Mouse (Mus musculus) lung, adult 18-20 months (tissue): ENCODE results near the gene Rgs7.

ENCODE experiments used
- DNase-seq, 2 experiments: peaks; one replicate each; pipeline ENCODE4 v3.0.0; 2022; ENCODE audit warnings: mixed read lengths in 2 of 2

Gene Rgs7

DNA sequence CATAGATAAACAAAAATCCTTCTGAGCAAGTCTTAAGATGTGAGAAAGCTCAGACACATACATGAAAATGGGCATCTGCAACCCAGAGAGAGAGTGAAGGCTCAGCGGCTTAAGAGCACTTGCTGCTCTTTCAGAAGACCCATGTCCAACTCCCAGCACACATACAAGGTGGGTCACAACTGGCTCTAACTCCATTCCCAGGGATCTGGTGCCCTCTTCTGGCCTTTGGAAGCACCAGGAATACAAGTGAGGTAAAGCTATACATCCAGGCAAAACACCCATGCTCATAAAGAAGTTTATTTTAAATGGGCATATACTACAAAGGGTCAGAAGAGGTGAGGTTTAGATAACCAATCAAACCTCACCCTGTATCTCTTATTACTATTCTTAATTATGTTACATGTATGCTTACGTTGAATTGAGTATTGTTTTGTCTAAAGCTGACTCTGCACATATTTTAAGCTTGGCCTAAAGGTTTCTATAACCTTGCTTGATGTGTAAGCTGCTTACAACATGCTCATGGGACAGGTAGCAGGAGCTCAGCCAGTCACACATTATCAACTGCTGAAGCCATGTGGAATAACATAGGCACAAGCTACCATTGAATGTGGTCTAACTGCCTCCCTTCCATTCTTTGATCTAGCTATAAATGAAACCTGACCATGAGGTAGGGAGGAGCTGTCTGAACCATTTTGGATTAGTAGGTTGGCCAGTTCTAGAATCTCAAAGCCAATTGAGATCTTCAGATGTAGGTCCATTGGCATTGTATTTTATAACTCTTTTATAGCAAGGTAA lies 192.5 kb downstream of the Rgs7 start:
- no peak for DNase-seq

DNA sequence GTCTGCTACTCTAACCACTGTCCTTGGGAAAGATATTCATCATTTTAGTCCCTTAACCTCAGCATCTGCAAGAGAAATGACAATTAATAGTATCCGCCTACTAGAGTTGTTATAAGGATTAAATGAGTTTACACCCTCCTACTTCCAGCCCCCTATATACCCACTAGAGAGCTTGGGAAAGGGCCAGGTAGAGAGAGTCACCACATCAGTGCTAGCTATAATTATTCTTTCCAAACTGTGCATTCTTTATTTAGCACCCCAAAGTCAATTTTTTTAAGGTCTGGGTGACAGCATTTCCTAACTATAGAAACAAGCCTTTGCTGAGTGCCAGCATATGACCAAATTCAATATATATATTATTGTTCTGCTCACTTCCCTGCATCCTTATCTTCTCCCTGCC lies 195.4 kb downstream of the Rgs7 start:
- no peak for DNase-seq

DNA sequence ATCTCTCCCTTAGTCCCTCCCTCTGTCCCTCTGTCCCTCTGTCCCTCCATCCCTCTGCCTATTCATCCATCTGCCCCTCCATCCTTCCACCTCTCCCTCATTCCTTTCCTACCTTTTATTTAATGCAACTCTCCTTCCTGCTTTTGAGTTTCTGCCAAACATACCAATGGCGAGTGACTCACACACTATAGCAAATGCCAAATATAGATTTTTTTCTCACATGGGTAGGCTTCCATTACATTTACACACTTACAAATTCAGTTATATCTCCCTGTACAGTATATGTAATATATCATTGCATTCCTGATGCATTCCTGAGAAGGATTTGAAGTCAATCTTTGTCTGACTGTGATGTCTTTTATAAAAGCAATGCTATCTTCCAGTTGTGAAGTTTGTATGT lies 202.2 kb downstream of the Rgs7 start:
- DNase-seq, result no peak

DNA sequence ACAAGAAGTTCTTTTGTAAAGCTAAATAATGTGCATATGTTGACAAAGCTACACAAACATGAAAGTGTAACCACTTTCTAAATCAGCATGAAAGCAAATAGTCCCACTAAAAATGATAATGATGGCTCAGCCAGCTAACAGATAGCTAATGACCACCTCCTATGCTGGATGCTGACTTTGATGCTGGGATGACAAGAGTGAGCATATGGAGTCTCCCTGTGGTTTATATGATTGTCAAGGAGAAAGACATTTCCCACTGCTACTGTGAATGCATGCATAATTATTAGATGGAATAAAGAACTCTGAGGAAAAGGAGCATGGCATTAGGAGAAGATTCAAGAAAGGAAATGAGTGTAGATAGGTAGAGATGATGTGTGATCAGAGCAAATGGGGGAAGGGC lies 230.0 kb downstream of the Rgs7 start:
- DNase-seq, result no peak

DNA sequence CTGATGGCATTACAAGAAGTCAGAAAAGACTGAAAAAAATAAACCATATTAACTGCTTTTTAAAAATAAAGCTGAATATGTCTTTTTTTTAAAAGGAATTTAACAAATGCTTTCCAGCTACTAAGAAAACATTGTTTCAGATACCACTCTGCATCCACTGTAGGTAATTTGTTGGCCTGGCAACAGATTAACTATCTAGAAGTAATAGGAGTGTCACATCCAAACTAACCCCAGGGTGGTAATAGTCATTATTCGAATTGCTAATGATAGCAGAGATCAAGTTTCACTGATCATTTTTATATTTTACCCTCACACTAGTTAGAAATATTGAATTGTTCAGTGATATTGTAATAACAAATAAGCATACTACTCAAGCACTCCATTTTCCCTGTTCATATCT lies 232.9 kb downstream of the Rgs7 start:
- no peak for DNase-seq

DNA sequence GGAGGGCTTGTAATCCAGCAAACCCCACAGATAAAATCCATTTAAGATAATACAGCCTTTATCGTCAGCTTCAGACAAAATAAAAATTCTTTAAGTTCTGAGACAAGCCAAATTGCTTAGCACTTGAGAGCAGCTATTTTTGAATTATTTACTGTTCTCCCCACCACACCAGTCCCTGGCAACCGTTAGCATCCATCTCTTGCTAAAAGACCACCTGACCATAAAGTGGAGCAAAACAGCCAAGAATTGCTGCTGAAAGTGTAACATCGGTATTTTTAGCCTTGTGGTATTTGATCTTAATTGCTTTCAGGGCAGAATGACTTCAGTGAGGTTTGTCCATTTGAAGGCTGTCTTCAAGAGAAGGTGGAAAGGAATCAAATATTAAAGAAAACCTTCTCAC lies 237.1 kb downstream of the Rgs7 start:
- DNase-seq, result no peak

DNA sequence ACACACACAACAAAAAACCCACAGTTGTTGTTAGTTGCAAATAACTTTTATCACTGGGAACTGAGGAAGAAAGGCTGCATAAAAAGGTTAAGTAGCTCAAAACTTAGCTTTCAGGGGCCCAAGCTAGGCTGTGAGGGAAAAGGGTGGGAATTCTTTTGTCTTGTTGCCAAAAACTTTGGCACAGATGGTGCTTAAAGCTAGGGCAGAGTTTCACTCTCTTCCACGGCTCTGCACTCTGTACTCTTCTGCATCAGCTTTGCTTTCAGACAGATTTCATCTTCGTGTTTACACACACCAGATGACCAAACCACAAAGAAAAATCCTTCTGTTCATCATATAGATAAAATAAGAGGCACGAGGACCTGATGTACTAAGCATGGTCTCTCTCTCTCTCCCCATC lies 237.6 kb downstream of the Rgs7 start:
- DNase-seq, result no peak

DNA sequence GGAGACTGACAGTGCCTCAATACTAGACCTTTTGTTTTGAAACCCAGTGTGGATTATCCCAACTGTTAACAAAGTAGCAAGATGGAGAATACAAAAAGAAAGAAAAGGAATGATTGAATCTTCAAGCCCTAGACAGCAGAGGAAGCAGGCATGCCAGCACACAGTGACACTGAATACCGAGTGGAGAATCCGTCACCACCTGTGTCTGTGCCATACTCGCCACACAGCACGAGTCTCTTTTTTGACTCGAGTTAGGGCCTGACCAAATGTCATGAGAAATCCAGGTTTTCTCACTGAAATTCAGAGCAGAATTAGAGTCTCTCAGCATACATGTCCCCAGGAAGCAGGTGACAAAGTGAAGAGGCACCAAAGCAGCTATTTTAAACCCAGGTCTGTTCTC lies 250.2 kb downstream of the Rgs7 start:
- no peak for DNase-seq

DNA sequence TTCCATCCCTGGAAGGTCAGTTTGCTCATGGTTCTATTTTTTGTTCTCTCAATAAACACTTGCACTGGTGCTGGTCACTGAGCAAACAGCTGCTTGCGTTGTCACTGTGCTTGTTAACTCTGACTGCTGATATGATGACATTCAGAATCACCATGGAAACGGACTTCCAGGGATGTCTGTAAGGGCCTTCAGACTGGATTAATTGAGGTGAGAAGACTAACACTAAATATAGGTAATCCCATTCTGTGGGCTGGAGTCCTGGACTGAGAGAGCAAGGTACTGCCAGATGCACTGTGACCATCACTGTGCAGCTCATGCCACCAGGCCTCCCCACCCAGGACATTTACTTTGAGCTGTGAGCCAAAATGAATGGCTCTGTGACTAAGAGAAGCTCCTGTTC lies 252.2 kb downstream of the Rgs7 start:
- no peak for DNase-seq

DNA sequence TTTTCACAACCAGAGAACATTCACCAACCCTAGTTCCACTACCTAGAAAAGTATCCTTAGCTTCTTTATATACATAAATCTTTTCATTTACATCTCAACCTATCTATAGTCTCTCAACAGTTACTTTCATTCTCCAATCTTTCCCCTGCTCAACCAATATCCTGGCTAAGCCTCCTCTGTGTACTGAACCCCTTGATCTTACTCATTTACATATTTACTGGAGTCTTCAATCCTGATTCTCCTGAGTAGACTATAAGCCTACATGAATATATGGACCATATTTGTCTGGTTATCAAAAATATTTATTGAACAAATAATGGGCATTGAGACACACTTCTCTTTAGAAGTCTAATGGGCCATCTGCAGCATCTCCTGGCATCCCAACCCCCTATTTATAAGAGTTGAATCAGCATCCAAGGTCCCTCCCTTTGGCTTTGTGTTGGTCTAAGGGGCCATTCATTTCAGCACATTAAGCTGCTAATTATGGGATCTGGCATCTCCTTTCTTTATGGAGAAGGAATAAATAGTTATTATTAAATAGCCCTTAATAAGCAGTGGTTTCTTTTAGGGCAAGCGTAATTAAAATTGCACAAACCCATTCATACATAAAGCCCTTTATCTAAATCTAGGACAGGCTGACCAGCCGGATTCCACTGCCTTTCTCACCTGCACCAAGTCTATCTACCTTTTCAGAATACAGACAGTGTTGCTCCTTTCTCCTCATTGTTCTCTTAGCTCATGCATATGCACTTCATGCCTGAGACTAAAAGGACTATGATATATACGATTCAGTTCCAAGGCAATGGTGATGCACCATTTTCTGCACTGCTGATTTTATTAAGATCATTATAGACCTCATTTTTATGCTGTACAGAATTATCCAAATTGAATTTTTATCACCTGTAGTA lies 270.5 kb downstream of the Rgs7 start:
- no peak for DNase-seq

DNA sequence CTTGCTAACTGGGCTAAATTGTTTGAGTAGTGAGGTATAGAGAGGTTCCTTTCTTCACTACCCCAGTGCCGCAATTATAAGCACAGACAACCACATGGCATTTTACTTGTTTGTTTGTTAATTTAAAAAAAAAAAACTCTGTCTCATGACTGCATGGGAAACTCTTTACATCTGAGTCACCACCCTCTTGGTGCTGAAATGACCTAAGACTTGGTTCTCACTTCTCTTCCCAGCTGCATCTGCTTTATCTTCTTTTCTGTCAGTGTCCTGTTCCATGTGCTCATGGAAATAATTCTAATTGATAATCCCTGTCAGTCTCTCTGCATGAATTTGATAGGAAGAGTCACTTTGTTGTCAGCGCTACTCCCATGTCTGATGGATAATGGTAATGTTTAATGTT lies 272.7 kb downstream of the Rgs7 start:
- no peak for DNase-seq

DNA sequence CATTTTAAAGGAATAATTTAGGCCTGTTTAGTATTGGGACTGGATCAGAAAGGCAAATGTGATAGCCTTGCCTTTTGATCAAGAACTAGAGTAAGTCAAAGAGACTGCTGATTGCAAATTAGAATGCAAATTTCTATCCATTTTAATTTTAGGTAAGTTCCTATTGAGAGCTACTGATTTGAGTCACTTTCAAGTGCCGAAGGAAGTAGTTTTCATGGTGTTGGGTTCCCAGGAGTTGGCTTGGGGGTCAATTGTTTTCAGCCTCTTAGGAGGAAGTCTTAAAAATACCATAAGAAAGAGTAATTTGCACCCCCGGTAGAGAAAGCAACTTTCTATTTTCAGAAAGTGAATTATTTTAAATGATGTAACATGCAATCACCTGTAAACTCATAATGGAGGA lies 285.3 kb downstream of the Rgs7 start:
- DNase-seq, result no peak

DNA sequence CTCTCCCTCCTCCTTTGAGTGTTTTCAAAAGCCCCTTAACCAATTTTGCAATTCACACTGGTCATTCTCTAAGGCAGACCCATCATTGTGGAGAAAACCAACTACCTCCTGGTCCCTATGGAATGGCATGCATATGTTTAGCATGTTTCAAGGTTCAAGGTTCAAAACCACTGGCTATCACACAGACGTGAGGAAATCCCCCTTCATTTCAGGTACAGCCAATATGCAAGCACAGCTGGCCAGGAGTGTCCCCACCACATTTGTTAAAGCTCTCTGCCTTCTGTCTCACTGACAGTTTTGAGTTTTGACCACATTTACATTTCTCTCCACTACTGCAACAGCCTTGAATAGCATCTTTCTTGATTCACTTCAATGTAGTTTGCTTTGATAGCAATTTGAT lies 286.7 kb downstream of the Rgs7 start:
- DNase-seq, result no peak

DNA sequence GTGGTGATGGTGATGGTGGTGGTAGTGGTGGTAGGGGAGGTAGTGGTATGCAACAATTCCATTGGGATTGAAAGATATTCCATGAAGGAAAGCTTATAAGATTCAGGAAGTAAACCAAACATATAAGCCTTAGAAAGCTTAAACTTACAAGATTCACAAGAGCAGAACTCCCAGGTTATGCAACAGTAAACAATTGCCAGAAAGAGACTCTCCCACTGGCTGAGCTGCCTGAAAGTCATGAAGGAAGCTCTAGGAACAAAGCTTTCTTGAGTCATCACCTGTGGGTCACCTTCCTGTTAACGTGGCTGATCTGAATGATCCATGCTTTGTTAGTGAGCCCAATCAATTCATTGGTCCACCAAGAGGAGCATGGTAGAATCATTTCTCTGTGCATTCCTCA lies 288.8 kb downstream of the Rgs7 start:
- DNase-seq, result no peak

DNA sequence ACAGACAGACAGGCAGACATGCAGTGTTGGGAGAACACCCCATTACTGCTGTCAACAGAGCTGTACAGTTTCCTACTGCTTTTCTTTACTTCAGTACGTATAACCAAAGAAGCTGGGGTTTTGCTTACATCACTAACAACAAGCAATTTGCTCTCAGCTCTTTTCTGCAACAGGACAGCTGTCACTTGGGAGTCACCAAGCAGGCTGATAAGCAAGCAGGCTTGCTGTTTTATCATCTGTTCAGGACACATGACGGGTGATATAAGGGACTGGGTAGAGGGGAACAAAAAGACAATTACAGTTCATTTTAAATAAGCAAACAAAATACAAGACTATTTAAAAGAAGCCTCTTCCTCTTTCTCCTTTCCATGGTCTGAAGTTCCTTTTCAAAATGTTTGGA lies 289.4 kb downstream of the Rgs7 start:
- no peak for DNase-seq

DNA sequence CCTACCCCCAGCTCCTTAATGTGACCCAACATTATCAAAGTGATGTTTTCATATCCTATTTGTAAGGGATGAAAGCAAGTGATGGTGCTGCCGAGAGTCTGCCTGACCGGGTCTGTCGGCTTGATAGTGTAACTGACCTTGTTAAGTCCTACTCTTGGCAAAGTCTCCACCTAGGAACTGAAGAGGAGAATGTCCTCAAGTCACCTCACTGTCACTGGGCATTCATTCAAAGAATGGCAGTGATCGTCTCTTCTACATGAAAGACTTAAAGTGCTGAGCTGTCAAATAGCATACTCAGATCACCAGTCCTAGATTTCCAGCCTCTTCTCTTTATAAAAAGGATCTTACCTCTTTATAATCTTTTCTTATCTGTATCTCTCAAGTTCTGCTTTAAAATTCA lies 293.4 kb downstream of the Rgs7 start:
- no peak for DNase-seq

DNA sequence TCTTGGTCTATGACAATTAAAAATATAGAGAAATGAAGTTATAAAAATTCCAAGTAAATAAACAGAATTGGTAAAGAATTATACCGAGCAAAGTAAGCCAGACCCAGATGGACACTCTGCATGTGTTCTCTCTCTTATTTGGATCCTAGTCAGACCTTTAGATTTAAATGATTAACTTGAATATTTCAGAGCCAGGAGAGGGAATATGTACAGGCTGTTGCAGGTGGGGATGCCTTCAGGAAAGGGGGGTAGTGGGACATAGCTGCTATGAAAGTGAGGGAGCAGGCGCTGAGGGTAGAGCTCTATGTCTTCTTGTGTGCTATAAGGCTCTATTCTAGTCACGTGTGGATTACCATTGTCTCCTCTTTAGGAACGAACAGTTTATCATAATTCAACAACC lies 296.5 kb downstream of the Rgs7 start:
- DNase-seq, result no peak

DNA sequence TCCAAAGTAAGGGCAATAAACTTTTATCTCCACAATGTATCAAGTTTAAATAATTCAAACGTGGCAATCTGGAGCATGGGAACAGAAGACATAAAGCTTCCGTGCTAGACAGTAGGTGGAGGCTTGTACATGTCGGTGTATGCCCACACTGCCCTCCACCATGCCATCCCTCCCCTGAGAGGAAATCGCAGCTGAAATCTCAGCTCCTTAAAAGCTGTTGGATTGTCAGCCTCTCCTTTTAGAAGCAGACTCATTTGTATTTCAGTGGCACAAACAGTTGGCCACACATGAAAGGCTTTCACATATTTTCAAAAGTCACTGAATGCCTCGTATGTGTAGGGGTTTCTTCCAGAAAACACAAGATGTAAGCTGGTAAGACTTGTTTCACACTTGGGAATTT lies 304.1 kb downstream of the Rgs7 start:
- DNase-seq, result no peak

DNA sequence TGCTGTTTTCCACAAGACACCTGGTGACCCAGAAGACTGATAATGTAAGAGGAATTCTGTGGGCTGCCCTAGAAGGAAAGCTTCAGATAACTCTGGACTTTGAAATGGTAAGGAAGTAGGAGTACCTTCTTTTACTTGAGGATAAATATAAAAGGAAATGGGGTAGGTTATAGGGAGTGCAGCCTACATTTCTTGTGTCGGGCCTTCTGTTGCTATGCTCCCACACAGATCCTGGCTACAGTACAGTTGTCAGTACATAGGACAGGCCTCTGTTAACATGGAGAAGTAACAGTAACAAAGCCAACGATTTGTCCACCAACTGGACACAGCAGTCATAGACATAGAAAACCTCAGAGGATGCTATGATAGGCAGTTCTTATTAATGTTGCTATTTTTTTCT lies 307.1 kb downstream of the Rgs7 start:
- DNase-seq, result no peak

DNA sequence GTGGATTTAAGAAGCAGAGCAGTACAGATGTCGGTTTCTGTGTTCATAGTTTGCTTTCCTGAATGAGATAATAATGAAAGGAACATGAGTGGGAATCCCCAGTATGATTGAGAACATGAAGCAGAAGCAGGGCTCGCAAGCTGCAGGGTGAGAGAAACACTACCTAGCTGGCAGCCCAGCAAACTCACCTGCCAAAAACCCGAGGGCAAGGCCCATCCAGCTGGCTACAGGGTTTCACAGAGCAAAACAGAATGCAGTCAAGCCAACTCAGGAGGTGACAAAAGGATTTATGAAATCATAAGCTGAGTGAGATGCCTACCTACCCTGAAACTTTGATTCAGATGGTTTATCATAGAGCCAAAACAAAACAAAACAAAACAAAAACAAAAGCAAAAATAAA lies 307.6 kb downstream of the Rgs7 start:
- DNase-seq, result no peak

DNA sequence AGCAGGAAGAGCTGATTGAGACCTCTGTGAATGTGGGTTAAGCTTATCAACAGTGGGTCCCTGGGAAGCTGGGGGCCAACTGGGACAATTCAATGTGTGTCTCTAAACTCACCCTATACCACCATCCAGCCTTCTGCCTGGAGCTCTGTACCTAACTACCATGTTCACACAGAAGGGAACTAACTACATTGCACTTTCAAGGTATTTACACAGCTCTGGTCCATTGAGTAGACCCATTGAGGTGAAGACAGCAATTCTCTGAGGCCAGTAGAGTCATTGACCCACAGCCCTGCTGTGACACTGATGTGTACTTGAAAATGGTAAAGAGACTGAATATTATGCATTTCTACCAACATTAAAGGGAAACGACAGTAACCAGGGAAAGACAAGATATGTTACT lies 313.6 kb downstream of the Rgs7 start:
- no peak for DNase-seq

DNA sequence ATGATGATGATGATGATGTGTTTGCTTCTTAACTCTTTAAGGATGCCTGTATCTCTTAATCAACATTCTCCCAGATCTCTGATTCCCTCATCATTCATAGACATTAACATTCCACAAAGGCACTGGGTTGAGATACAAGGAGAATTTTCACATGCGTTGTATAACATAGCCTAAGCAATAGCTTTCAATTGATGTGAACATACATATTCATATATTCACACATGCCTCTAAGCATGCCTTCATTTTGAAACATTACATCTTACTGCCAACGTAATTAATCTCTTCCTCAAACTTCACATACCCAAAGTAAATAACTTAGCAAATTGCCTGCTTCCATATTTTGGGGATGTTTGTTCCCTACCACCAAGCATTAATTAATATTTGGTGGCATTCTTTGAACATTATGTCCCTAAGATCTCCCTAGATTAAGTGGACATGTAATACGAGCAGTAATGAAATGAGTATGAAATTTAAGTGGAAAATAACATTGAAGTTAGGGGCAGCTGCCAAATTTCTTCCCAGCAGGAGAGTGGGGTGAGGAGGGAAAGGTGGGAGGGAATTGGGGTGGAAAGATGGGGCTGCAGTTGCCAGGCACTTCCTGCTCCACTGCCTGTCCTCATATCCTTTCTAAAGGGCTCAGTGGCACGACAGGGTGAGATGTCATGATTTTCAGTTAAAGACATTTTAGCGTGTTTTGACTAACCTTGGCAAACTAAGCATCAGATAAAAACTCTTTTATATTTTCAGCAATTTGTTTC lies 317.2 kb downstream of the Rgs7 start:
- no peak for DNase-seq

DNA sequence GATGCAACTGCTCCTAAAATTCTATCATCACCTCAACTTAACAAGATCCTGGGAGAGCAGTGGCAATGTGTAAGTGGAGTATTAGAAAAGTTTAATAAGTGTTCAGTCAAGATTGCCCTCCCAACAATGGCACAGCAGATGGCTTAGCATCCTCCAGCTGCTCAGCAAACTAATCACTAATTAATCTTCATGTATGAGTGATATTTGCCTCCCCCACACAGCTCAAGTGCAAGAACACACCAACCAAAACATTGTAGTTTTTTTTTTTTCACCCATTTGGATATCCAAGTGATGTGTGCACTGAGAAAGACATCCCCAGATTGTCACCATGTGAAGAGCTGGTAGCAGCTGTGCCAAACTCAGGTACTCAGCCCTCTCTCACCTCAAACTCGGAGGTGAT lies 336.8 kb downstream of the Rgs7 start:
- DNase-seq, result no peak

DNA sequence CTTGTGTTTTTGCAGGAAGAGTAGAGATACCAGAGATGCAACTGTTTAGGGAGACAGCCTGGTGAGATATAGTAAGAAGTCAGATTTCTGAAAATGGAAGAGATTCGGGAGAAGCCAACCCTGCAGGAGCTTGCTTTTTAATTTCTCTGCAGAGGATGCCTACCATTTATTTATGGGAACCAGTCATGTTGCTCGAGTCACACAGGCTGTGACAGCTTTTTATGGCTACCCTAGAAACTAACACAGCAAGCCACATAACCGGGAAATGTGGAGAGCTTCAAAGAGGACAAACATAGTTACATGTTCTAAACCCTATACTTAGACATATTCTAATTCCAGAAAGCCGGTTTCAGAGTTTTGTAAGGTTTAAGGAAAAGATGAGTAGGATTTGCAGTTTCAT lies 349.2 kb downstream of the Rgs7 start:
- no peak for DNase-seq
